7 mouse cellular contexts compared by ENCODE assay signal in genomic region chr11:106750121-106750751, GRCm38 (mm10). TPM values are rescaled to one million over a fixed set of nuclear protein-coding genes. Genes with fewer than 3 reads are reported as not detected.
DNase-seq lines count a peak whose midpoint lies in the region; ATAC-seq and TF ChIP-seq lines count a peak whose summit lies in the region.

Pecam1 (minus strand) TSS chr11:106750628.

- no peak within 1 kb of the TSS for H3K4me2 ChIP-seq in stomach, postnatal 0 days (replicated peaks; ENCODE audit: low read depth)

- no peaks in the 10 kb centered on the region for H3K9me3 ChIP-seq in stomach, postnatal 0 days (ENCODE audit: control insufficient read depth, low read length)

- no peak within 1 kb of the TSS for H3K9ac ChIP-seq in stomach, postnatal 0 days (ENCODE audit: low read length)

- WGBS in stomach, postnatal 0 days, result 59% methylated on average over 13 of the region's 13 CpGs

- no peaks in the 10 kb centered on the region for H3K4me1 ChIP-seq in stomach, postnatal 0 days (replicated peaks; ENCODE audit: control insufficient read depth, insufficient read depth)

- H3K27ac ChIP-seq in stomach, postnatal 0 days (replicated peaks), result no peak within 1 kb of the TSS

- ATAC-seq in CD4-positive, CD25-positive, alpha-beta regulatory T cell, adult 4 months, result peak; percentile 81
- peak; percentile 78 for ATAC-seq in stomach, postnatal 0 days (ENCODE audit: low FRiP score, low TSS enrichment)

- H3K27me3 ChIP-seq in stomach, postnatal 0 days (ENCODE audit: control insufficient read depth, insufficient read depth, low read length), result no peaks in the 10 kb centered on the region

- no peak within 1 kb of the TSS for H3K4me3 ChIP-seq in stomach, postnatal 0 days (ENCODE audit: low read depth, low read length)

- intact Hi-C loops in gastrocnemius, postnatal 14 days (cut with DNase I; ENCODE audit: low total_unique reads), result loop anchor here (10.0 kb wide), 1 partner anchor 245 kb away; no protein-coding TSS in a partner anchor

- TF ChIP-seq EP300 in stomach, postnatal 0 days (optimal IDR thresholded peaks at IDR 0.05), result no peak

- DNase-seq in adrenal gland, adult 2 months, result no peak
- no peak for DNase-seq in gastrocnemius, postnatal 14 days
- DNase-seq in induced T-regulatory cell, adult 2 months (ENCODE audit: low read depth), result peak; percentile 91
- peak; percentile 50 for DNase-seq in lung, postnatal 25 days (ENCODE audit: low spot score)
- DNase-seq in stomach, postnatal 0 days (ENCODE audit: low spot score), result peak; percentile 41
- no peak for DNase-seq in testis, postnatal 10 days (ENCODE audit: low spot score)

- H3K36me3 ChIP-seq in stomach, postnatal 0 days (ENCODE audit: control insufficient read depth, insufficient read depth, low read length), result no peaks in the 10 kb centered on the region

- TF ChIP-seq CTCF in stomach, postnatal 0 days (IDR thresholded peaks at IDR 0.05; ENCODE audit: low read depth), result no peak

RNA-seq across cellular contexts. Expression of gene Pecam1, which starts in this region (rescaled TPM):
- 100 to 1,000 TPM; 116 to 166 TPM for polyA plus RNA-seq in CD4-positive, CD25-positive, alpha-beta regulatory T cell, adult 4 months (2017; shearing (Covaris generic))
- 10 to 100 TPM; 64.0 to 94.8 TPM for total RNA-seq in adrenal gland, adult 2 months (2021)
- 15.5 and 17.5 TPM in 2 replicates for polyA plus RNA-seq in adrenal gland, adult 2 months (2012; rRNA removed)
- 10 to 100 TPM; 92.5 to 98.5 TPM for total RNA-seq in gastrocnemius, postnatal 14 days (2021)
- polyA plus RNA-seq in stomach, postnatal 0 days (2015; fragmentation: Nextera tagmentation; extraction: Ambion mirVana), result 20.2 and 20.4 TPM in 2 replicates

Comparison
In these comparisons a context has a peak if more than half of its experiments do, and no peak if none do; other contexts are left out.
1. DNase-seq: peak in induced T-regulatory cell, adult 2 months (single experiment), lung, postnatal 25 days (single experiment) and stomach, postnatal 0 days (single experiment); none in adrenal gland, adult 2 months (single experiment), gastrocnemius, postnatal 14 days (single experiment) and testis, postnatal 10 days (single experiment).